In the genomic region with DNA sequence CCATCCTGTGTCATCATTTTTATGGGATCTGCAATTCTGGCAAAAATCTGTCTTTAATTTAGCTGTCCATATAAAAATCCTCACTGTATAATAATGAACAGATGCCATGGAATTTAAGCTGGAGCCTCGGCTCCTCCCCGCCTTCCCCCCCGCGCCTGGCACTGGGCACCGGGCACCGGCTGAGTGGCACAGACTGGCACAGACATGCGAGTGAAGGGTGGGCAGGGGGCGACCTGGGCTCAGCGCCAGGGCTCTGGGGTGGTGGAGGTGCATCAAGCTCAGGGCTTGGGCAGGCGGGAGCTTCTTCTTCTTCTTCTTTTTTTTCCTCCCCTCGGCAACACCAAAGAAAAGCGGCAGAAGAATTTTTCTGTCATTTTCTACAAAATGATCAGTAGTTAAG, we compare ENCODE assay signal across 16 mouse cellular contexts. TPM values are rescaled to one million over a fixed set of nuclear protein-coding genes. Genes with fewer than 3 reads are reported as not detected.
DNase-seq lines count a peak whose midpoint lies in the region; ATAC-seq and TF ChIP-seq lines count a peak whose summit lies in the region.
"Had no signal": no experiment of that assay in that cellular context is flagged by ENCODE, and none has a peak within 500 bp of the region (broad histone marks: within the 10 kb centered on the region; RNA-seq: fewer than 3 reads in every experiment).

No protein-coding gene starts in this region.

- H3K9me3 ChIP-seq in forebrain, embryonic 13.5 days (replicated peaks) = no peaks in the 10 kb centered on the region

- peak overlapping the region; percentile 97 for H3K27ac ChIP-seq in layer of hippocampus, adult 2 months
- peak overlapping the region; percentile 94 for H3K27ac ChIP-seq in forebrain, embryonic 13.5 days

- TF ChIP-seq CTCF in layer of hippocampus, adult 2 months (conservative IDR thresholded peaks at IDR 0.05) = no peak

- DNase-seq in layer of hippocampus, adult 2 months (ENCODE audit: low spot score in 2 of 2) = no peak
- DNase-seq in layer of hippocampus, postnatal 25 days (ENCODE audit: extremely low spot score in 1 of 2, low spot score in 1 of 2) = no peak
- DNase-seq in NIH3T3 (ENCODE audit: low read depth) = peak; percentile 24
- peak; percentile 75 for DNase-seq in cerebellum, adult 9-10 months
- DNase-seq in thymus, postnatal 0 days (ENCODE audit: low spot score) = no peak
- DNase-seq in kidney, adult 8-10 months = no peak
- DNase-seq in spleen, postnatal 4 days (ENCODE audit: low spot score in 2 of 2) = no peak
- DNase-seq: adrenal gland, adult 8-10 months; kidney, adult 11 months had no signal

- H3K4me3 ChIP-seq in layer of hippocampus, adult 2 months = peak overlapping the region; percentile 51
- H3K4me3 ChIP-seq in forebrain, embryonic 13.5 days = peak overlapping the region; percentile 27

- H3K9ac ChIP-seq in forebrain, embryonic 13.5 days = peak overlapping the region; percentile 61

- 6% methylated on average over 12 of the region's 12 CpGs for WGBS in forebrain, embryonic 13.5 days

- no peaks in the 10 kb centered on the region for H3K36me3 ChIP-seq in forebrain, embryonic 13.5 days (ENCODE audit: poor library complexity, severe bottlenecking)

- H3K4me1 ChIP-seq in forebrain, embryonic 13.5 days = peaks cover 72% of the 10 kb centered on the region

- ATAC-seq in forebrain, embryonic 13.5 days = peak; percentile 64
- ATAC-seq: CD4-positive, CD25-positive, alpha-beta regulatory T cell, adult 4 months; Patski had no signal

- peaks cover 100% of the 10 kb centered on the region for H3K27me3 ChIP-seq in forebrain, embryonic 13.5 days

- peak overlapping the region; percentile 55 for H3K4me2 ChIP-seq in forebrain, embryonic 13.5 days

RNA-seq across cellular contexts. Expression of a gene that starts 9.1 kb away (rescaled TPM):
- 100 to 1,000 TPM; 163 to 165 TPM for total RNA-seq in layer of hippocampus, adult 2 months (2021)
- total RNA-seq in layer of hippocampus, postnatal 25 days (2021) = 100 to 1,000 TPM; 139 to 148 TPM
- 45.4 and 72.1 TPM in 2 replicates for polyA plus RNA-seq in forebrain, embryonic 13.5 days (2015; fragmentation: Nextera tagmentation; extraction: Ambion mirVana)
- polyA plus RNA-seq in thymus, postnatal 0 days (2015; fragmentation: Nextera tagmentation; extraction: Ambion mirVana) = not detected in 2 replicates
- total RNA-seq: adrenal gland, adult 8-10 months had no signal
- polyA plus RNA-seq: CD4-positive, CD25-positive, alpha-beta regulatory T cell, adult 4 months; gonadal fat pad, adult 2 months; heart, embryonic 16.5 days; lung, embryonic 16.5 days; Patski; testis, adult 2 months had no signal

RNA-seq across cellular contexts. Expression of a gene that starts 27.8 kb away (rescaled TPM):
- 10 to 100 TPM; 55.9 to 56.2 TPM for total RNA-seq in layer of hippocampus, adult 2 months (2021)
- 10 to 100 TPM; 45.4 to 49.9 TPM for total RNA-seq in layer of hippocampus, postnatal 25 days (2021)
- polyA plus RNA-seq in forebrain, embryonic 13.5 days (2015; fragmentation: Nextera tagmentation; extraction: Ambion mirVana) = 14.6 and 20.0 TPM in 2 replicates
- polyA plus RNA-seq in thymus, postnatal 0 days (2015; fragmentation: Nextera tagmentation; extraction: Ambion mirVana) = 2.7 and 3.1 TPM in 2 replicates
- polyA plus RNA-seq: CD4-positive, CD25-positive, alpha-beta regulatory T cell, adult 4 months had no signal

RNA-seq across cellular contexts. Expression of a gene that starts 37.8 kb away (rescaled TPM):
- 10 to 100 TPM; 32.9 to 35.5 TPM for total RNA-seq in layer of hippocampus, adult 2 months (2021)
- total RNA-seq in layer of hippocampus, postnatal 25 days (2021) = 10 to 100 TPM; 31.5 to 34.3 TPM
- polyA plus RNA-seq in forebrain, embryonic 13.5 days (2015; fragmentation: Nextera tagmentation; extraction: Ambion mirVana) = 44.0 and 45.5 TPM in 2 replicates
- 49.5 and 51.8 TPM in 2 replicates for polyA plus RNA-seq in thymus, postnatal 0 days (2015; fragmentation: Nextera tagmentation; extraction: Ambion mirVana)

Comparison
In these comparisons a context has a peak if more than half of its experiments do, and no peak if none do; other contexts are left out.
1. DNase-seq: peak in NIH3T3 (single experiment) and cerebellum, adult 9-10 months (single experiment); none in layer of hippocampus, adult 2 months (0 of 2), layer of hippocampus, postnatal 25 days (0 of 2), thymus, postnatal 0 days (single experiment), kidney, adult 8-10 months (0 of 2) and spleen, postnatal 4 days (0 of 2).